Mouse (Mus musculus) heart, embryonic 14.5 days (tissue): ENCODE results near the gene Gm3448. TPM values are rescaled to one million over a fixed set of nuclear protein-coding genes. Genes with fewer than 3 reads are reported as not detected.
A peak's percentile ranks its signal among the peaks of the same experiment; 100 is the strongest.
"Not testable (repeated sequence)": the region's sequence is repeated elsewhere in the genome, so short reads cannot be mapped to it uniquely, and the experiment has no call there.

ENCODE experiments used
- ATAC-seq: fragments of 200-750 bp; cut with Nextera tagmentation; 2 replicates; pipeline ENCODE4 v1.8.0; 2017; ENCODE audit warnings: low read depth, moderate TSS enrichment; ENCODE audit not compliant: insufficient number of reproducible peaks, insufficient read depth, low FRiP score
- H3K27ac ChIP-seq, 2 experiments: fragments of 200-500 bp in 1 of 2; fragments of 300-500 bp in 1 of 2; sonication (generic) in 1 of 2; replicated peaks in 1 of 2; 2 replicates each; pipeline ENCODE4 v1.5.1; 2012 to 2014; ENCODE audit warnings: low read depth in 2 of 2, low read length in 2 of 2, control low read depth in 1 of 2, mild to moderate bottlenecking in 1 of 2, mixed read lengths in 1 of 2; ENCODE audit not compliant: control insufficient read depth in 1 of 2, insufficient read depth in 1 of 2
- H3K27me3 ChIP-seq: fragments of 300-500 bp; sonication (generic); 2 replicates; pipeline ENCODE4 v1.6.1; 2014; ENCODE audit warnings: mild to moderate bottlenecking, low read length, control low read depth; ENCODE audit not compliant: control insufficient read depth, insufficient read depth
- H3K36me3 ChIP-seq: fragments of 300-500 bp; sonication (generic); 2 replicates; pipeline ENCODE4 v1.6.1; 2014; ENCODE audit warnings: mild to moderate bottlenecking, control low read depth, low read length, mixed read lengths; ENCODE audit not compliant: control insufficient read depth, insufficient read depth
- H3K4me1 ChIP-seq, 2 experiments: fragments of 200-500 bp in 1 of 2; fragments of 300-500 bp in 1 of 2; sonication (generic) in 1 of 2; 2 replicates each; pipeline ENCODE4 v1.6.1; 2012 to 2014; ENCODE audit warnings: low read length in 2 of 2, control low read depth in 1 of 2, mixed read lengths in 1 of 2; ENCODE audit not compliant: control insufficient read depth in 2 of 2, insufficient read depth in 2 of 2
- H3K4me2 ChIP-seq: fragments of 300-500 bp; sonication (generic); 2 replicates; pipeline ENCODE4 v1.6.1; 2014; ENCODE audit warnings: mild to moderate bottlenecking, low read length
- H3K4me3 ChIP-seq, 2 experiments: fragments of 200-500 bp in 1 of 2; fragments of 300-500 bp in 1 of 2; sonication (generic) in 1 of 2; 2 replicates each; pipeline ENCODE4 v1.5.1; 2012 to 2014; ENCODE audit warnings: low read length in 2 of 2, mild to moderate bottlenecking in 2 of 2, control low read depth in 1 of 2, low read depth in 1 of 2, moderate library complexity in 1 of 2; ENCODE audit not compliant: control insufficient read depth in 1 of 2, insufficient read depth in 1 of 2
- H3K9ac ChIP-seq: fragments of 300-500 bp; sonication (generic); 2 replicates; pipeline ENCODE4 v1.6.1; 2014; ENCODE audit warnings: mild to moderate bottlenecking, low read length
- H3K9me3 ChIP-seq: fragments of 300-500 bp; sonication (generic); 2 replicates; pipeline ENCODE4 v1.6.1; 2016; ENCODE audit warnings: low read length, control low read depth; ENCODE audit not compliant: control insufficient read depth
- WGBS: fragments of 180-500 bp; shearing (Covaris S2); extraction: QIAGEN DNeasy Blood & Tissue Kit; methylation state at CpG from one replicate; pipeline ENCODE4 v1.1.7; 2014; 5-methylcytosine and 5-hydroxymethylcytosine counted together
- polyA plus RNA-seq: library from polyadenylated mRNA; unstranded; fragments of >200 nt; fragmentation: Nextera tagmentation; extraction: Ambion mirVana; gene quantifications from 2 replicates; pipeline ENCODE4 v1.2.1, GENCODE M21; 2014

Gene Gm3448
- polyA plus RNA-seq, 1 experiment from 2014 or later = 2.5 TPM

DNA sequence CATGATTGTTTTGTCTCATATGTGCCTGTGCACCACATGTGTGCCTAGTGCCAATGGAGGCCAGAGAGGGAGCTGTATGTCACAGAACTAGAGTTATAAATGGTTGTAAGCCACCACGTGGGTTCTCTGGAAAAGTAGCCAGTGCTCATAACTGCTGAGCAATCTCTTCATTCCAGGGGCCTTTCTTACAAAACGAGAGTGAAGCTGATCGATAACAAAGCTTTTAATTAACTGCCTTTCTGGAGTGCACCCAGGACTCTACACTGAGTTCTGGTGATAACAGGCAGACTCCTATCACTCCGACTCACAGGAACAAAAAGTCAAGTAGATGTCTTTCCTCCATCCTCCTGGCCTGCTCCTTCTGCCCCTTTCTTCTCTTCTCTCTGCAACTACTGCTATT lies 41.3 kb downstream of the Gm3448 start:
- H3K4me2 ChIP-seq, H3K9me3 ChIP-seq, H3K4me1 ChIP-seq, H3K4me3 ChIP-seq, H3K27ac ChIP-seq, ATAC-seq, H3K36me3 ChIP-seq, H3K27me3 ChIP-seq, H3K9ac ChIP-seq: not testable (repeated sequence)
- WGBS = no CpG with 5 or more reads among the region's 4 CpGs

DNA sequence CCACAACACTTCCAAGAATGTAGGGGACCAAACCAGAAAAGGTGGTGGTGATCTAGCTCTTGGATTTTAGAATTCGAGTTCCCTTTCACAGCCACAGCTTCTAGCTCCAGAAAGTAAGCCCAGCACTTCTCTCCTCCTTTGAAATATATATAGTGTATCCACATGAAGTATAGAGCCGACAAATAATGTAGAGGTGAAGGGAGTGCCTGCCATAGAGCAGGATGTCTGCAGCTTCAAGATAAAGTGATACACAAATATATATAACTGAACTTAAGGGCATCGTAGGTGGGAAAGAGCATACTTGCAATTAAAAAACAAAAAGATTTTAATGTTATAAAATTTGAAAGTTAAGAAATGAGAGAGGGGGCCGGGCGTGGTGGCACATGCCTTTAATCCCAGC lies 47.2 kb downstream of the Gm3448 start:
- not testable (repeated sequence) for H3K4me1 ChIP-seq, H3K27me3 ChIP-seq, H3K27ac ChIP-seq, H3K9me3 ChIP-seq, ATAC-seq, H3K36me3 ChIP-seq, H3K9ac ChIP-seq, H3K4me3 ChIP-seq, H3K4me2 ChIP-seq
- no CpG with 5 or more reads among the region's 5 CpGs for whole genome bisulfite sequencing

DNA sequence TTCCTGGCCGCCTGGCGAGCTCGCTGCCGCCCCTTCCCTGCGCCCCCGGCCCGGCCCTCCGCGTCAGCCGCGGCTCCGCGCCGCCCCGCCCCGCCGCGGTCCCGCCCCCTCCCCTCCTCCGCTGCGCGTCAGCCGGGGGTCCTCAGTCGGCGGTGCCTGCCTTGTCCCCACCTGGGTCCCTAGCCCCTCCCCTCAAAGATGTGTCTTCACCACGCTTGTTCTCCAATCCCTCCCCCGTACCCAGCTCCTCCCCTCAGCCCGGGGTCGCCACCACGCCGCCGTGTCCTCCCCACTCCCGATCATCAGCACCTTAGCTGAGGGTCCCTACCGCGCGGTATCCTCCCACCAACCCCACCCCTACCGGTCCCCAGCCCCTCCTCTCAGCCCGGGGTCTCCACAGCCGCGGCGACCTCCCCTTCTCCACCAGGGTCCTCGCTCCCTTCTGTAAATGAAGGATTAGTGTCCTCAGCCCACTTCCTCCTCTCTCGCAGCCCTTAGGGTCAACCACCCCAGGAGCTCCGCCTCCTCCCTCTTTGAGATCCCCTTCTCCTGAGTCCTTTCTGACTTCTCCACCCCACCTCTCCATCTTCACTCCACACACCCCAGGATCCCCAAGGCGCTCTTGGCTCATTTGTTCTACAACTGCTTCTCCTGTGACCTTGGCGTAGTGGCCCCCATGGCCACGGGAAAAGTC lies 48.1 kb downstream of the Gm3448 start:
- not testable (repeated sequence) for H3K9ac ChIP-seq, H3K4me1 ChIP-seq, H3K4me3 ChIP-seq, H3K27ac ChIP-seq, H3K9me3 ChIP-seq, H3K27me3 ChIP-seq, H3K4me2 ChIP-seq, H3K36me3 ChIP-seq
- peak; percentile 79 for ATAC-seq
- WGBS = no CpG with 5 or more reads among the region's 47 CpGs

DNA sequence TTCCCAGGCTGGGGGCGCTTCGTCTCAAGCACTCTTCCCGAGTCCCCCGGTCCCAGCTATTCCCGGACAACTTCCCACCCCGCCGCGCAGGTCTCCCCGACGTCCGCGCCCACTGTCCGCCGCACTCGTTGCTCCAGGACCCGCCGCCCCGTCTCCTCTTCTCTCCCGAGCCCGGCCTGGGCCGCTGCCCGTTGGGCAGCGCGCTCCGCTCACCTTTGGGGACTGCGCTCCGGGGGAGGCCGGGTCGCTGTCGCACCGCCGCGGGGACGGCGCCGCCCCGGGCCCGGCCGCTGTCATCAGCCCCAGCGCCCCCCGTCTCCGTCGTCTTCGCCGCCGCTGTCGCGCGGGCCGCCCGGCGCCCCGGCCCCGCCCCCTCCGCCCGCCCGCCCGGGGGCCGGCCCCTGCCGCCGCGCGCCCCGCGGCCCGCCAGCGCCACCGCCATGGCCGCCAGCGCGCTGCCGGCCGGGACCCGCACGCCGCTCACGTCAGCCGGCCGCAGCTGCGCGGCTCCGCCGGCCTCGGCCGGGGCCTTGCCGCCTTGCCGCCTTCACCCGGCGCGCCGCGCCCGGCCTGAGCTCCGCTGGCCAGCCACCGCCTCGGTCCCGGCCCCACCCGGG lies 48.7 kb downstream of the Gm3448 start:
- not testable (repeated sequence) for H3K4me1 ChIP-seq, H3K4me3 ChIP-seq, H3K27ac ChIP-seq, H3K4me2 ChIP-seq, H3K27me3 ChIP-seq, H3K36me3 ChIP-seq, H3K9ac ChIP-seq, H3K9me3 ChIP-seq
- ATAC-seq = peak; percentile 80
- no CpG with 5 or more reads among the region's 98 CpGs for WGBS

DNA sequence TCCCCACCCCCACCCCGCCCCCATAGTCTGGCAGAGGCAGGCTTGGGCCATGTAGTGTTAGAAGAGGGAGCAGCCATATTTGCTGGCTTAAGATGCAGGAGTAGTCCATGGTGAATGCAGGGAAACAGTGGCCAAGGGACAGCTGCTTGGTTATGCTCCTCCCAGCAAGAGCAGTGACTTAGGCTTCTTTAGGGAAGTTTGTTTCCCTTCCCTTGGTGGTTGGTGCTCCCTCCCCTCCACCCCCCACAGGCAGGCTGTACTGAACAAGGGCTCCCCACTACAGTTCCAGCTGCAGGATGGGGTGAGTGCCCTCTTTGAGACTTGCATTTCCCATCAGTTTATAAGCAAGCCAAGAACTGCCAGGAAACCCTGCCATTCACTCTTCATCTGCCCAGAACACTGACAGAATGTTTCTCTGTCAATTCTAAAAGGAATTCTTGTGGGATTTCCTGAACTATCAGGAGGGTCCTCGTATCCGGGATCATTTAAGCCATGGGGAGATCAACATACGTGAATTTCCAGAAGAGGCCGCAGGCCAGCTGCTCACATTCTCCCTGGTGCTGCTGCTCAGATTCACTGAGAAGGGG lies 51.1 kb downstream of the Gm3448 start:
- not testable (repeated sequence) for ATAC-seq, H3K4me1 ChIP-seq
- 86% methylated on average over 4 of the region's 5 CpGs for WGBS

DNA sequence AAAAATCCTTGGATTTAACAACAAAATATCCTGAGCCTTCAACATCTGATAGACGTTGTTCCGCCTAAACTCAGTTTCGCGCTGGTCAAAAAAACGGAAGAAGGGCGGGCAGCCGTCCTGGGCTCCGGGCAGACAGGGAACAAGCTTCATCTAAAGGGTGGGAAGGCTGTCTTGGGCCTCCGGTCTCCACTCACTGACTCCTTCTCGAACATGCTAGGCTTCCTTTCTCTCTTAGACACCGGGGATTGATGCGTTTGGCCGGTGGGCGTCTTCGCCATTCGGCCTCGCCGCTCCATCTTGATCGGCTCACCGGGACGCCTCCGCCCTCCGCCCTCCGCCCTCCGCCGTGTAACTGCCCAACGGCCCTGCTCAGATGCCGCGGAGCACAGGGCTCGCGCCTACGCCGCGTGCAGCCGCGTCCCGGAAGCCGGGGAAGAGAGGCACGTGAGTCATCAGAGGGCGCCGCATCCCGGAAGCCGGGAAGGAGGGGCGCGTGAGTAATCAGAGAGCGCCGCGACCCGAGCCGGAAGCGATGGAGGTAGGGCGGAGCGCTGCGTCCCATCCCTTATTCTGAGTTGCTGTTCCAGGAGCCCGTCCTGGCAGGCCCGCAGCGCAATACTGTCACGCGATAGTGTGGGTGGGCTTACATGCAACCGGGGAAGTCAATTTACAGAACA lies 62.8 kb downstream of the Gm3448 start, which contains the start of the genes 9030025P20Rik and Gm3417:
Gene 9030025P20Rik (plus strand): TSS at position 107 of the 677 bp plus-strand sequence.
Gene Gm3417 (minus strand): TSS at position 429 of the 677 bp plus-strand sequence.
- WGBS = no CpG with 5 or more reads among the region's 60 CpGs
- ATAC-seq = peak; percentile 98
- not testable (repeated sequence) for H3K4me3 ChIP-seq

More for the DNA sequence above, 51.1 kb downstream of the Gm3448 start:
- not testable (repeated sequence) for H3K27me3 ChIP-seq, H3K9me3 ChIP-seq, H3K4me2 ChIP-seq, H3K27ac ChIP-seq, H3K4me3 ChIP-seq, H3K36me3 ChIP-seq, H3K9ac ChIP-seq

DNA sequence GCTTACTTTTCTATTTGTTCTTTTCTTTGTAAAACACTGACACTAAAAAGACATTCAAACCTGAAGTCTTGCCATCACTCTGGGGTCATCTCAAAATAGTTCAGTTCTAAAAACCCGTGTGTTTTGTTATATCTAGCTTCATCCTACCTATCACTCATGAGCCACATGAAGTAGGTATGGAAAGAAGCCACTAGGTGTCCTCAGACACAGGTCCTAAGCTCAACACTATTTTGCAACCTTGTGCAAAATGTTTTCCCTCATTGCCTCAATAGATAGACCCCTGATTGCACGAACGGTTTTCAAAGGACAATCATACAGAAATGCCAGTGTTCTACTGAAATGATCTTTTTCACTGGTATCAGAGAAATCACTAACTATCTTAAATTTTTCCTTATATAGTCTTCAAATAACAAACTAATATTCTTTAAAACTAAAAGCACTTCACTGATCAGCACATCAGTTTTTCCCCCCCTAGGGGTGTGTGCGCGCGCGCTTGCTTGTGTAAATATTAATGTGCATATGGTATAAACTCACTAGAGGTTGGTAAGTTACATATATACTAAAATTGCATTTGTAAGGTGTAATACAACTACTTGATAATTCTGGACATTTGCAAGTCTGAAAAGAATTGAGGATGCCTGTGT lies 63.5 kb downstream of the Gm3448 start:
- peak overlapping the region; percentile 35; the same call in 1 of the 2 replicates for H3K4me2 ChIP-seq
- H3K27me3 ChIP-seq, H3K36me3 ChIP-seq, H3K9ac ChIP-seq, H3K4me1 ChIP-seq, ATAC-seq, H3K9me3 ChIP-seq, H3K27ac ChIP-seq, H3K4me3 ChIP-seq: not testable (repeated sequence)
- 4% methylated on average over 4 of the region's 7 CpGs for WGBS

More for the DNA sequence above, 62.8 kb downstream of the Gm3448 start, which contains the start of the genes 9030025P20Rik and Gm3417:
- not testable (repeated sequence) for H3K27ac ChIP-seq, H3K9ac ChIP-seq, H3K27me3 ChIP-seq, H3K36me3 ChIP-seq, H3K9me3 ChIP-seq, H3K4me1 ChIP-seq
- H3K4me2 ChIP-seq = peak within 1 kb of the TSS; percentile 35; the same call in 1 of the 2 replicates
